Mouse (Mus musculus): ENCODE data around the gene Ly6g6f.
"Not testable (repeated sequence)": the region's sequence is repeated elsewhere in the genome, so short reads cannot be mapped to it uniquely, and the experiment has no call there.

The Ly6g6f gene

GRCm38 (mm10) chr17:35052271-35052798, 33.1 kb downstream of the Ly6g6f start:
- no peak for DNase-seq (ENCODE audit: low read depth, low spot score)

GRCm38 (mm10) chr17:35051156-35052086, 34.0 kb downstream of the Ly6g6f start:
- DNase-seq (ENCODE audit: low read depth, low spot score): peak; percentile 77

GRCm38 (mm10) chr17:35050126-35050750, 35.2 kb downstream of the Ly6g6f start:
- peak; percentile 29 for DNase-seq (ENCODE audit: low read depth, low spot score)

GRCm38 (mm10) chr17:35049561-35050016, 35.8 kb downstream of the Ly6g6f start, which contains the start of gene Clic1:
Gene Clic1 (plus strand): TSS chr17:35049966.
- no peak for DNase-seq (ENCODE audit: low read depth, low spot score)

- no peak for DNase-seq (ENCODE audit: low read depth, low spot score)
Observed at GRCm38 (mm10) chr17:35048932-35049440, 36.4 kb downstream of the Ly6g6f start.

GRCm38 (mm10) chr17:35048149-35048931, 37.1 kb downstream of the Ly6g6f start:
- no peak for DNase-seq (ENCODE audit: low read depth, low spot score)

- no peak for DNase-seq (ENCODE audit: low read depth, low spot score)
Observed at GRCm38 (mm10) chr17:35047688-35048087, 37.7 kb downstream of the Ly6g6f start.

GRCm38 (mm10) chr17:35046681-35047455, 38.5 kb downstream of the Ly6g6f start, which contains the start of gene Msh5:
Gene Msh5 (minus strand): TSS chr17:35046745.
- DNase-seq (ENCODE audit: low read depth, low spot score): peak; percentile 98

GRCm38 (mm10) chr17:35045807-35046680, 39.4 kb downstream of the Ly6g6f start:
- DNase-seq (ENCODE audit: low read depth, low spot score): no peak

- DNase-seq (ENCODE audit: low read depth, low spot score): no peak
Observed at GRCm38 (mm10) chr17:35044904-35045806, 40.3 kb downstream of the Ly6g6f start.

GRCm38 (mm10) chr17:35043794-35044193, 41.6 kb downstream of the Ly6g6f start:
- DNase-seq (ENCODE audit: low read depth, low spot score): no peak

- peak; percentile 82 for DNase-seq (ENCODE audit: low read depth, low spot score)
Observed at GRCm38 (mm10) chr17:35039121-35039873, 46.1 kb downstream of the Ly6g6f start.

GRCm38 (mm10) chr17:35034896-35035295, 50.5 kb downstream of the Ly6g6f start:
- no peak for DNase-seq (ENCODE audit: low read depth, low spot score)

GRCm38 (mm10) chr17:35033703-35034102, 51.7 kb downstream of the Ly6g6f start:
- not testable (repeated sequence) for DNase-seq (ENCODE audit: low read depth, low spot score)

- DNase-seq (ENCODE audit: low read depth, low spot score): no peak
Observed at GRCm38 (mm10) chr17:35032323-35032870, 53.0 kb downstream of the Ly6g6f start.

- no peak for DNase-seq (ENCODE audit: low read depth, low spot score)
Observed at GRCm38 (mm10) chr17:35031880-35032279, 53.5 kb downstream of the Ly6g6f start.

- no peak for DNase-seq (ENCODE audit: low read depth, low spot score)
Observed at GRCm38 (mm10) chr17:35031272-35031671, 54.1 kb downstream of the Ly6g6f start.

Measured in brain, adult 2 months (tissue).